Mouse (Mus musculus): Measurements from ENCODE around the gene Prrxl1.

Gene Prrxl1

DNA sequence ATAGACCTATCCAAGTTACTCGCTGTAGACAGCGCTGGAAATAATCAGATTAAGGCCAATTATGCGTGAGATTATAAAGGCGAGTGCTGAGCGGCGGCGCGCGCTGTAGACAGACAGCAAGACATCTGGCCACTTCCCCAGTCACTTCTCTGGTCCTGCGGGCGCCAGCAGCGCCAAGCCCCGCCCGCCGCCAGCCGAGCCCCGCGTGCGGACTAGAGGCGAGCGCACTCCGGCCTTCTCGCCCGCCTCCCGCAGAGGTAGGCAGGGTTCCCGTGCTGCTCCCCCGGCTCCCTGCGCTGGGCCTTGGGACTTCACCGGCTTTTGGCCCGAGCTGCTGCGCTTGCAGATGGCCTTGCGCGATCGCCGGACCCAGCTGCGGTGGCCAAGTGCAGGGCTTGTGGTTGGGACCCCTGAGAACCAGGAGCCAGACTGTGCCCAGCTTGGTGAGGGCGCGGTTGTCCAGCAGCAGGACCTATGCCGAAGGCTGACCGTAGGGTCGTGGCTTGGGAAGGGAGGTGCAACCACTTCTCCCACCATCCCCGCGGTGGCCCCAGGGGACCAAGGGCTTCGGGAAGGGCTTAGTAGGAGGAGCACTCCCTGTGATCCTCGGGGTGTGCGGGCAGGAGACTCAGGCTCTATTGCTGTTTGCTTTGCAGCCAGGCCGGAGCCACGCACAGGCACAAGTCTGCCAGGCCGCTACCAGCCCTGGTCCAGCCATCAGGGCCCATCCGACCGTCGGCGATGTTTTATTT, at the start of gene Prrxl1:
TSS of gene Prrxl1 (plus strand) at position 118 of the 752 bp plus-strand sequence.
- no peak for DNase-seq (ENCODE audit: low spot score in 2 of 2)

GRCm38 (mm10) chr14:32551854-32552253, 47.4 kb upstream of the Prrxl1 start:
- no peak for DNase-seq (ENCODE audit: low spot score in 2 of 2)

- DNase-seq (ENCODE audit: low spot score in 2 of 2): no peak
Observed at GRCm38 (mm10) chr14:32553198-32553903, 45.9 kb upstream of the Prrxl1 start.

DNA sequence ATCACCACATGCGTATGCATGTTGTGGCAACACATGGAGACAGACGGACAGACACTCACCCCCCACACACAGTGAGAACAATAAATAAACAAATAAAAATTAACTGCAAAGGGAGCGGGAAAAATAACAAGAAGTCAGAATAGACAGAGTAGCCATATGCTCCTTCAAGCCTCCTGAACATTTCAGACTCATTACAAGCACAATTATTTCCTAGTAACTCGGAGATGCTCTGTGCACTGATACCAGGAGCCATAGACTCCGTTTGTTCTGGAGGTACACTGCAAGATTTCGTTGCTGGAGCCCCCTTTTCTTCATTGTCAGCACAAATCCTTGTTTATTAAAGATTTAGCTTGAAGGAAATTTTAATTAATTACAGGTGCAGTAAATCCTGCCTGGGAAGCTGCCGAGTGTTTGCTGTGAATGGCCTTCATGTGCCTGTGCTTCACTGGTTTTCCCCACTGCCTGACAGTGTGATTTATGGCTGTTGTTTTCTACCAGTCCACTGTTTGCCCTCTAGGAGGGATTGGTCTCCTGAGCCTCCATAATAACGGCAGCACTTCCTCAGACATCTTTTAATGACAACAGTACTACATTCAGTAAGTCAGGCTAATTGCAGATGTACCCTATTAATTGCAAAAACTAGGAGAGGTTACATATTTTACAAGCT, 44.2 kb upstream of the Prrxl1 start:
- no peak for DNase-seq (ENCODE audit: low spot score in 2 of 2)

GRCm38 (mm10) chr14:32561428-32561827, 37.8 kb upstream of the Prrxl1 start:
- DNase-seq (ENCODE audit: low spot score in 2 of 2): no peak

DNA sequence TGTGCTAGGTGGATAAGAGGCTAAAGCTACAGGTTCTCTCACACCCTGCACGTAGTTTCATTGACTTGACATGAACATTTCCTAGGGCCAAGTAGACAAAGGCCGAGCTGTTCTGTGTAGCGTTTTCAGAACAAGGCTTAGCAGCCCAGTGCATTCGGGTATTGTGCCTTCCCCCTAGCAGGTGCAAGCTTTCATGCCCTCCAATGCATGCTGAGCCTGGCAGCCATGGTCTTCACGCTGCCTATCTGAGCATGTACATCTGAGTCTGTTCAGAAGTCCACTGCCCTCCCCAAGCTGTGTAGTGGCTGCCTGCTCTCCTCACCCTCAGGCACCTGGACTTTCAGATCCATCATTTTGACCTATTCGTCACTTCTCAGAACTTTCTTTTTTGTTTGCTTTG, 35.5 kb upstream of the Prrxl1 start:
- DNase-seq (ENCODE audit: low spot score in 2 of 2): no peak

GRCm38 (mm10) chr14:32572519-32572918, 26.7 kb upstream of the Prrxl1 start:
- DNase-seq (ENCODE audit: low spot score in 2 of 2): no peak

DNA sequence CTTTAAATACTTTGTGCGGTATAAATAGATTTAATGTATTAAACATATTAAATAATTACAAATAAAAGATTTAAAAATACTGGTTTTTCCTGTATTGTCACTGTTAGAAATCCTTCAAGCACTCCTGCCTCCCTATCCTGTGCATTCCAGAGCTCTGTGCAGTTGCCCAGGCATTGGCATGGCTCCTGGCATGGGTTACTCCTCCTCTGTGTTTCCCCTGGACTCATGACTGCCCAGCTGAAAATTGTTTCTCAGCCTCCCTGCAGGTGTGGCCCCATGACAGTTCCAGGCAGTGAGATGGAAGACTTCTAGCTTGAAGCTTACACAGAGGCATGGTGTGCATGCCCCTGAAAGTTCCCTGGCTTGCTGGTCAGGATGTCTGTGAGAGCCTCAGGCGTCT, 20.8 kb upstream of the Prrxl1 start:
- DNase-seq (ENCODE audit: low spot score in 2 of 2): no peak

DNA sequence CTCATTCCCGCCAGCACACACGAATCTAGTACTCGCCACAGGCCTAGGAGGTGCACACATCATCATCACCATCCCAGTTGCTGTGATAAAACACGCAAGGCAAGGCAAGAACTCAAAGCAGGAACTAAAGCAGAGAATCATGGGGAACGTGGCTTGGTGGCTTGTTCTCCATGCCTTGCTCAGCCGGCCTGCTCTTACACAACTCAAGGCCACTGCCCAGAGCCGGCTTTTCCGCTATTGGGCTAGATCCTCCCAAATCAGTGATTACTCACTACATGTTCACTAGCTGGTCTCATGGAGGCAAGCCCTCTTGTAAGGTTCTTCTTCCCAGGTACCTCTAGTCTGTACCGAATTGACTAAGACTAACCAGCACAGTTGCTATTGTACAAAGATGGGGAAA, 15.5 kb upstream of the Prrxl1 start:
- DNase-seq (ENCODE audit: low spot score in 2 of 2): no peak

DNA sequence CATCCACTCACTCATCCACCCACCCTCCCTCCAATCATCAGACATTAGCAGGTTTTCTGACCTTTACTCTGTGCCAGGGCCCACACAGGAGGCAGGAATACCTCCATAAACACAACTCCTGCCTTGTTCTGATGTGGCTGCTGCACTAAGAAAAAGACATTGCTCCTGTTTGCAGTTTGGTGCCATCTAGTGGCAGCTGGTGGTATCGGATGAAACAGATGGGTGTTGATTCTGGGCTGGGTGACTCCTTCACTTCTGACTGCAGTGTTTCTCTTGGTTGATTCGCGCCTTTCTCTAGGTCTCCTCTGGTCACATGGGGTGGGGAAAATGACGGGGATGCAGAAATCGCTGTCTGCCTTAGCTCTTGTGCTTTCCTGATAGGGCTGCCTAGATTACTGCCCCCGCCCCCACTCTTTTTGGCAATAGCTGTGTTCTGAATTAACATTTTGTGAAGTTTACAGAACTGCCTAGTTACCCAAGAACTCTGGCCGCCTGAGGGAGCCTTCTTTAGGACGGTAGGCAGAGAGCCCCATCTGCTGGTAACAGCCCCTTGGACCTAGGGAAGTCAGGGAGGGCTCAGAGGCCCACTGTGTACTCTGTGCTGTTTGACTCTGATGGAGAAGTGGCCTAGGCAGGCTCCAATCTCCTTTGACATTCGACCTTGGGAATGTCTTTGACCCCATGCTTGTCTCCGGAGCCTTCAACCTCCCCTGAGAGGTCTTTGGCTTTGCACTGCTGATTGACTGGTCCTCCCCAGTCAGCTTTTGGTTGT, 12.0 kb upstream of the Prrxl1 start:
- peak; percentile 24 to 51 for DNase-seq (ENCODE audit: low spot score in 2 of 2)

- no peak for DNase-seq (ENCODE audit: low spot score in 2 of 2)
Observed at GRCm38 (mm10) chr14:32590377-32590776, 8.8 kb upstream of the Prrxl1 start.

- DNase-seq (ENCODE audit: low spot score in 2 of 2): peak; percentile 21 to 43
Observed at GRCm38 (mm10) chr14:32597232-32598231, 1.7 kb upstream of the Prrxl1 start.

DNA sequence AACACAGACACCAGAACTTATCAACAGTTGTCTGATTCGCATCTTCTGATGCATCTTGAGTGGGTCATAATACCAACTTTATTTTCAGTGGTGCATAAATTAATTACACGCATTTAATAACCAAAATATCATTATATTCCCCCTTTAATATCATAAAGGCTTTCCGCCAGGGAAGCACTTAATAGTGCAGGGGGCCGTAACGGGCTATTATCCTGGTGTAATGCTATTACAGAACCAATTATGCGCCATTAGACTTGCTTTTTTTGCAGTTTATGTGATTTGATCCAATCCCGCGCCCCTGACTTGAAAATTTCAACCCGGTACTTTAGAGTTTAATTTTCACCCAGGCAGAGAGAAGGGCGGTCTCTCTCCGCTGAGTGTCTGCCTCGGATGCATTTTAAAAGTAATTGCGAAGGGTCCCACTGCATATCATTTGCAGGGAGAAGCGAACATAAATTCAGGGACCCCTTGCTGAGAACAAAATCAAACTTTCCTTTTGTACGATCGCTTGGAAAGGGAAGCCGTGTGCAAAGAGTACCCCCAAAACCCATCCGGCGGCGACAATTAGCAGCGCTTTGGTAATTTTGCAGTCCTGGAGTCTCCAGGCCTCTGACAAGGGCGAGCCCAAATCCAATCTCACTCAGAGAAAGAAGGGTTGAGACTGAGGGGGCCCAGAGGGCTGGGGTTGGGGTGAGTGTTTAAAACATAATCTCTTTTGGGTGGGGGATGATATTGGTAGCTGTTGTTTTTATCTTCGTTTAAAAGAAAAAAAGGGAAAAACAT, 579 bp upstream of the Prrxl1 start:
- no peak for DNase-seq (ENCODE audit: low spot score in 2 of 2)

GRCm38 (mm10) chr14:32600110-32600509, 903 bp downstream of the Prrxl1 start:
- DNase-seq (ENCODE audit: low spot score in 2 of 2): no peak

GRCm38 (mm10) chr14:32605508-32605907, 6.3 kb downstream of the Prrxl1 start:
- no peak for DNase-seq (ENCODE audit: low spot score in 2 of 2)

GRCm38 (mm10) chr14:32606316-32606715, 7.1 kb downstream of the Prrxl1 start:
- DNase-seq (ENCODE audit: low spot score in 2 of 2): no peak

DNA sequence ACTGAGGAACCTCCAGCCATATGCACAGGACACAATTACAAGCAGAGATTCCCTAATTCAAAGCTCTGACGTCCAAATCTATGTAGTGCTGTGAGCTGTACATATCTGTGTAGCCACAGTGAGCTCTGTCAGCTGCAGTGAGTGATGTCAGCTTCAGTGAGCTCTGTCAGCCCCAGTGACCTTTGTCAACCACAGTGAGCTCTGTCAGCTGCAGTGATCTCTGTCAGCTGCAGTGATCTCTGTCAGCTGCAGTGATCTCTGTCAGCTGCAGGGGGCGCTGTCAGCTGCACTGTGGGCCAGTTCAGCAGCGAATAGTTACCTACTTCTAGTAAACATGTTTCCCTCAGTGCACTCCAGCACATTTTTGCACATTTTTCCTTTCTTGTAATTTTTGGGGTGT, 10.2 kb downstream of the Prrxl1 start:
- DNase-seq (ENCODE audit: low spot score in 2 of 2): no peak

- DNase-seq (ENCODE audit: low spot score in 2 of 2): no peak
Observed at GRCm38 (mm10) chr14:32617253-32617652, 18.0 kb downstream of the Prrxl1 start.

- DNase-seq (ENCODE audit: low spot score in 2 of 2): no peak
Observed at GRCm38 (mm10) chr14:32624245-32624644, 25.0 kb downstream of the Prrxl1 start.

- DNase-seq (ENCODE audit: low spot score in 2 of 2): no peak
Observed at GRCm38 (mm10) chr14:32624811-32625210, 25.6 kb downstream of the Prrxl1 start.

All from spleen, postnatal 14 days (tissue).